Mouse (Mus musculus) liver, embryonic 11.5 days (tissue): ENCODE measurements around the gene Nudt7. TPM values are rescaled to one million over a fixed set of nuclear protein-coding genes. Genes with fewer than 3 reads are reported as not detected.

Experiments
- ATAC-seq: fragments of 200-750 bp; cut with Nextera tagmentation; replicated peaks from 2 replicates; pipeline ENCODE4 v1.8.0; 2017; ENCODE audit warnings: moderate number of reproducible peaks, mild to moderate bottlenecking, moderate TSS enrichment, moderate library complexity; ENCODE audit not compliant: low FRiP score
- DNase-seq: peaks from one replicate; pipeline ENCODE4 v3.0.0-alpha.2; 2017; ENCODE audit warnings: low spot score
- H3K27ac ChIP-seq: fragments of 300-500 bp; sonication (generic); 2 replicates; pipeline ENCODE4 v1.5.1; 2014; ENCODE audit warnings: mild to moderate bottlenecking, low read depth, low read length, control low read depth
- H3K27me3 ChIP-seq: fragments of 300-500 bp; sonication (generic); replicated peaks from 2 replicates; pipeline ENCODE4 v1.6.1; 2014; ENCODE audit warnings: low read length, mixed read lengths; ENCODE audit not compliant: control insufficient read depth, insufficient read depth
- H3K36me3 ChIP-seq: fragments of 300-500 bp; sonication (generic); 2 replicates; pipeline ENCODE4 v1.6.1; 2014; ENCODE audit warnings: mild to moderate bottlenecking, low read length, moderate library complexity, mixed read lengths; ENCODE audit not compliant: control insufficient read depth, insufficient read depth
- H3K4me1 ChIP-seq: fragments of 300-500 bp; sonication (generic); replicated peaks from 2 replicates; pipeline ENCODE4 v1.6.1; 2014; ENCODE audit warnings: low read length, mixed read lengths; ENCODE audit not compliant: control insufficient read depth, insufficient read depth
- H3K4me2 ChIP-seq: fragments of 300-500 bp; sonication (generic); 2 replicates; pipeline ENCODE4 v1.6.1; 2014; ENCODE audit warnings: mild to moderate bottlenecking, control low read depth, moderate library complexity
- H3K4me3 ChIP-seq: fragments of 300-500 bp; sonication (generic); 2 replicates; pipeline ENCODE4 v1.5.1; 2014; ENCODE audit warnings: low read depth, low read length, control low read depth
- H3K9ac ChIP-seq: fragments of 300-500 bp; sonication (generic); 2 replicates; pipeline ENCODE4 v1.6.1; 2014; ENCODE audit warnings: low read depth, low read length, control low read depth
- H3K9me3 ChIP-seq: fragments of 300-500 bp; sonication (generic); 2 replicates; pipeline ENCODE4 v1.6.1; 2016; ENCODE audit warnings: low read length, inconsistent platforms, mixed read lengths; ENCODE audit not compliant: control insufficient read depth
- WGBS: fragments of 180-500 bp; shearing (Covaris S2); extraction: QIAGEN DNeasy Blood & Tissue Kit; methylation state at CpG from one replicate; pipeline ENCODE4 v1.1.7; 2014; 5-methylcytosine and 5-hydroxymethylcytosine counted together
- polyA plus RNA-seq: library from polyadenylated mRNA; unstranded; fragments of >200 nt; fragmentation: Nextera tagmentation; extraction: Ambion mirVana; gene quantifications from 2 replicates; pipeline ENCODE4 v1.2.1, GENCODE M21; 2014

The Nudt7 gene
- polyA plus RNA-seq, 1 experiment from 2014 or later: 19.8 TPM

DNA sequence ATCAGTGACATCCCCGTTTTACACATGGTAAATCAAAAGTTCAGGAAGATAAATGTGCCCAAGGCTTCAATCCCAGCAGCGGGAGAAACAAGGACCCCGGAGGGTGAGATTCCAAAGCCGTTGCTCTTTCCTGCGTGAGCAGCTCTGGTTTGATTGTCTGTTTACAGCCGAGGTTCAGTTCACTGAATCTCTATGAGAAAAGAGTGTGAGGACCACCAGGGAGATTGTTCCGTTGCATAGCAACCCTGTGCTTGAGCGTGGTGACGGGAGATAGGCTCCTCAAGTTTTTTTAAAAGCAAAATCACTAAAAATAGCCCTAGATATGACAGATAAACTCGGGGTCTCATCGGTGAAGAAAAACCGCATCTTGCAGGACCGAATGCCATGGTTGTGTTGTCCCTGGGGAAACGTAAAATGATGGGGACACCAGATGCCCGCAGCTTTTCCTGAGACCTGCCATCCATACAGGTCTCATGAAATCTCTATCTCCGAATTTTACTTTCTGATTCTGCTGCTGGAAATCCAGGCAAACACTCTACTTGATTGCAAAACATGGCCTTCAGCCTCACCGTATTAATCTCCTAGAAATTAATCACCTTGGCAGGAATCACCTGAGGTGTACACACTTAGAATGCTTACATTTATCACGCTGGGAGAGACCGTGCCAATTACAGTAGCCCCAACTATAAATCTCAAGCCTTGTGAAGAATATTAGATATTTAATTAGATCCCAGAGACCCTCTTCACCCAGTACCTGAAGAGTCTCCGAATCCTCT lies 23.8 kb upstream of the Nudt7 start:
- Histone ChIP-seq H3K9me3 (no peaks in the 10 kb centered on the region), H3K4me2 (no peak overlapping the region), H3K9ac (no peak overlapping the region), H3K27me3 (no peaks in the 10 kb centered on the region), H3K4me1 (no peaks in the 10 kb centered on the region), H3K36me3 (no peaks in the 10 kb centered on the region), H3K4me3 (no peak overlapping the region), H3K27ac (no peak overlapping the region)
- DNase-seq: no peak
- 77% methylated on average over 20 of the region's 20 CpGs for WGBS
- no peak for ATAC-seq

DNA sequence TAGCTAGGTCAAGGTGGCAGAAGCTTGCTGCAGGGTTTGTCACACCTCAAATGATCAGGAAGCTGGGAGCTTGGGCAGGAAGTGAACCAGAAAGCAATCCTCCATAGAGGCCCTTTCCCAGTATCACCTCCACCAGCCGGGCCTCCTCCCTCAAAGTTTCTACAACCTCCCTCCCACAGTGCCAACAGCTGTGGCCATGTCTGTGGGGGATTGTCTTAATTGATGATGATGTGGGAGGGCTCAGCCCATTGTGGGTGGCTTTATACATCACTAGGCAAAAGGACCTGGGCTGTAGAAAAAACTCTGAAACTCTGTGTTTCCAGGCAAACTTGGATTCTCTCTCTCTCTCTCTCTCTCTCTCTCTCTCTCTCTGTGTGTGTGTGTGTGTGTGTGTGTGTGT lies 18.3 kb upstream of the Nudt7 start:
- DNase-seq (no peak), ATAC-seq (no peak)
- H3K9ac ChIP-seq: no peak overlapping the region
- H3K4me1 ChIP-seq: no peaks in the 10 kb centered on the region
- H3K4me2 ChIP-seq: no peak overlapping the region
- no peaks in the 10 kb centered on the region for H3K9me3 ChIP-seq
- H3K36me3 ChIP-seq: no peaks in the 10 kb centered on the region
- H3K27me3 ChIP-seq: no peaks in the 10 kb centered on the region
- 55% methylated on average over 1 of the region's 1 CpGs for WGBS
- H3K27ac ChIP-seq: no peak overlapping the region
- no peak overlapping the region for H3K4me3 ChIP-seq

DNA sequence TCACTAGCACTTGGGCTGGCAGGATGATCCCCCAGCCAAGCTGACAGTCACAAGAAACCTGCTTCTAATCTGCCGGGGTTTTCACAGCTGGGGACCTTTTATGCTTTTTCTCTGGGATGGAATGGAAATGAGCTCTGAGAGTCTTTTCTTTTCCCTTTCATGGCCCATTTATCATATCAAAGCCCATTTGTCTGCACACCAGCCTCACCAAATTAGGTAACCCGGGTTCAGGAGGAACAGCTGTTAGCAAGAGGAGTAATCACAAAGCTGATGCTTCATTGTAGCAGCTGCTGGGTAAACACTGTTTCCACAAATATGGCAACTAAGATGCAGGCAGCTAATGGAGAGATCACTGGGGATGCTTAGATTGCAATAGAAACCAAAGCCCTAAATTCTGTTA lies 17.3 kb upstream of the Nudt7 start:
- Histone ChIP-seq H3K9me3 (no peaks in the 10 kb centered on the region), H3K27me3 (no peaks in the 10 kb centered on the region), H3K4me2 (no peak overlapping the region), H3K36me3 (no peaks in the 10 kb centered on the region), H3K27ac (no peak overlapping the region), H3K9ac (no peak overlapping the region), H3K4me1 (no peaks in the 10 kb centered on the region), H3K4me3 (no peak overlapping the region)
- 27% methylated on average over 2 of the region's 2 CpGs for WGBS
- DNase-seq: no peak
- ATAC-seq: no peak

DNA sequence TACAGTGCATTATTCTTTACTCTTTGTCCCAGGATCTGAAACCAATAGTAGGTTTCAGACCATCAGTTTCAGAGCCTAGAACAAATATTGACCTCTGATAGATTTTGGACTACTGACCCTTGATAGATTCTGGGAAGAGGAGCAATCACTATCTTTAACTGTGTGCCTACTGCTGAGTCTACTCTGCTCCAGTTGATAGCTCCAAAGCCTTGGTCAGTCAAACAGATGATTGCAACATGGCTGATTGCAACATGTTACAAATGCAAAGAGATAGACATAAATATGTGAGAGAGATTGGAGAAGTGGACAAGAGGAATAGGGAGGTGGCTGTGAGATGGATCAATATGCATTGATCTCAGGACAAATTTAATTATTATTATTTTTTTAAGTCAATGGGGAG lies 15.9 kb upstream of the Nudt7 start:
- Histone ChIP-seq H3K9me3 (no peaks in the 10 kb centered on the region), H3K4me2 (no peak overlapping the region), H3K4me1 (no peaks in the 10 kb centered on the region), H3K4me3 (no peak overlapping the region), H3K36me3 (no peaks in the 10 kb centered on the region), H3K27ac (no peak overlapping the region), H3K27me3 (no peaks in the 10 kb centered on the region), H3K9ac (no peak overlapping the region)
- peak; percentile 79 for ATAC-seq
- no peak for DNase-seq

DNA sequence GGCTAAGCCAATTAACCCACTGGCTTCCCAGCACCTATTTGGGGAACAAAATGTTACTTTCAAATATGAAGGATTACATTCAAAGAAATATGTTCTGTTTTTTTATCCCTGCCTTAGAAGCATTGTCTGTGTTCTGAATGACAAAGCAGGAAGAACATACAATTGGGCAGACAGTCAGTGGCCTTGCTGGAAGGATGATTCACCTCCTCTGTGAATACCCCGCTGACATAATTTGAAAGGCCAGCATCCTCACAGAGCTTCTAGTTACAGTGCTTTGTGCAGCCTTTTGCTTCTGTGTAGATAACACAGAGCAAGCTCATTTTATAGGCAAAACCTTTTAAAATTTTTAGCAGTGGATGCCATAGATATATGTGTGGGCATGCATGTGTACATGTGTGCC lies 11.6 kb upstream of the Nudt7 start:
- DNase-seq: no peak
- Histone ChIP-seq H3K36me3 (no peaks in the 10 kb centered on the region), H3K27ac (no peak overlapping the region), H3K4me2 (no peak overlapping the region), H3K27me3 (no peaks in the 10 kb centered on the region), H3K9me3 (no peaks in the 10 kb centered on the region), H3K4me3 (no peak overlapping the region), H3K4me1 (no peaks in the 10 kb centered on the region), H3K9ac (no peak overlapping the region)
- ATAC-seq: no peak
- 79% methylated on average over 1 of the region's 1 CpGs for WGBS

DNA sequence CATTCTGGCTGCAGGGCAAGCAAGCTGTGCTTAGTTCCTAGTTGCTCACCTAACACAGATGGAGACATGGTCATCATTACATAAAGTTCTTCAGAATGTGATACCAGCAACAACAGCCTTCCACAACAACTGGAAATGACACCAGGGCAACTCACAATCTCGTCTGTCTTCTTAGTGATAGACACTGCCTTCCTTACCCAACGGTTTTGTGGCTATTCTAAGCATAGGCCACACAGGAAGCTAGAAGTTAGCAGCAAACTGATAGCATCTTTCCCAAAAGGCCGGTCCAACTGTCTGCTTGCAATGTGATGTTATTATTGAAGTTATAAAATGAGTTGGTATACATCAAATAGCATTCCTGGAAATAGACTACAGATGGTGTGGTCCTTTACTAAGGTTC lies 9.7 kb upstream of the Nudt7 start:
- Histone ChIP-seq H3K27me3 (no peaks in the 10 kb centered on the region), H3K36me3 (no peaks in the 10 kb centered on the region), H3K4me1 (no peaks in the 10 kb centered on the region), H3K4me3 (no peak overlapping the region), H3K9me3 (no peaks in the 10 kb centered on the region), H3K4me2 (no peak overlapping the region), H3K9ac (no peak overlapping the region), H3K27ac (no peak overlapping the region)
- 35% methylated on average over 3 of the region's 3 CpGs for WGBS
- DNase-seq: no peak
- no peak for ATAC-seq

DNA sequence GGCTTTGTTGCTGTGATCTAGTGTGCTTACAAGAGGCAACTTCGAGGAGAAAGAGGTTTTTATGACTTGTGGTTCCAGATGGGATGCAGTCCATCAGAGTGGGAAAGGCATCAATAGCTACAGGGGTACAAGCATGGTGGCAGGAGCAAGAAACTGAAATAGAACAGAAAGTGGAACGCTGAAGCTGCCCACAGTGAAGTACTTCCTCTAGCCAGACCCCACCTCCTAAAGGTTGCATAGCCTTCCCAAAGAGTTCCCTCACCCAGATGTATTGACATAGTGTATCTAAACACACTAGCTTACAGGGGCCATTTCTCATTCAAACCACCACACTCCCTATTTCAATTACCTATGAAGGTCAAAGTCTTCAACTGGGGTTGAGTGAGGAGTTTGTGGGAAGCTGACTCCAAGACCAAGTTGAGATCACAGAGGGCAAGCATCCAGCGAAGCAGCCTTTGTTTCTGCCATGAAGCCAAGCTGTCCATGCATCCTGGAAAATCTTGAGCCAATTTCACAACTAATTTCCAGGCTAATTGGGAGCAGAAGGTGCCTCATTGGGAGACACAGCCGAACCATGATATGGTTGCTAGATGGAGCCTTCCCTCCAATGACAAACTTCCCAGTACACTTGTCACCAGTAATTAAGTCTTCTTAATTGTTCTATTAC lies 9.1 kb upstream of the Nudt7 start:
- no peak overlapping the region for H3K9ac ChIP-seq
- no peak for ATAC-seq
- 72% methylated on average over 4 of the region's 4 CpGs for WGBS

DNA sequence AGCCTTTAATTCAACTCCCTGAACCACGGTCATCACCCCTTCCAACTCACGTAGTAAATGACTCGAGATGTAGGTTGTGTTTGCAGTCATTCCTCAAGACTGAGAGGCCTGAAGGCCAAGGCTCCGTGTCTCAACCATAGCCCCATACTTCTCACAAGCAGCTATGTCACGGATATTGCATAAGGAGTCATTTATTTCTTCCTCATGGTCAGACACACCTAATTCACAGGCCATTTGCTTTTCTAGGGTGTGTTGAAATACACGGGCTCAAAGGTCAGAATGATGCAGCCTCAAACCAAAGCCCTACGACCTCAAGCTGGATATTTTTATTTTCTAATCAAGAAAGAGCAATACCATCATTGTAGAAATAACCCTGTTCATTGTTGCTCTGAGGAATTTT lies 2.5 kb upstream of the Nudt7 start:
- DNase-seq (no peak), ATAC-seq (no peak)
- Histone ChIP-seq H3K9ac (no peak overlapping the region), H3K9me3 (no peaks in the 10 kb centered on the region), H3K27ac (no peak overlapping the region), H3K4me3 (no peak overlapping the region), H3K27me3 (no peaks in the 10 kb centered on the region), H3K4me2 (no peak overlapping the region), H3K4me1 (peaks cover 8% of the 10 kb centered on the region; the same call in 1 of the 2 replicates), H3K36me3 (no peaks in the 10 kb centered on the region)
- WGBS: 87% methylated on average over 7 of the region's 7 CpGs

More for the DNA sequence above, 9.1 kb upstream of the Nudt7 start:
- H3K27me3 ChIP-seq: no peaks in the 10 kb centered on the region
- H3K4me1 ChIP-seq: no peaks in the 10 kb centered on the region
- H3K36me3 ChIP-seq: no peaks in the 10 kb centered on the region
- H3K9me3 ChIP-seq: no peaks in the 10 kb centered on the region
- no peak overlapping the region for H3K4me3 ChIP-seq
- no peak overlapping the region for H3K27ac ChIP-seq
- no peak overlapping the region for H3K4me2 ChIP-seq
- no peak for DNase-seq

DNA sequence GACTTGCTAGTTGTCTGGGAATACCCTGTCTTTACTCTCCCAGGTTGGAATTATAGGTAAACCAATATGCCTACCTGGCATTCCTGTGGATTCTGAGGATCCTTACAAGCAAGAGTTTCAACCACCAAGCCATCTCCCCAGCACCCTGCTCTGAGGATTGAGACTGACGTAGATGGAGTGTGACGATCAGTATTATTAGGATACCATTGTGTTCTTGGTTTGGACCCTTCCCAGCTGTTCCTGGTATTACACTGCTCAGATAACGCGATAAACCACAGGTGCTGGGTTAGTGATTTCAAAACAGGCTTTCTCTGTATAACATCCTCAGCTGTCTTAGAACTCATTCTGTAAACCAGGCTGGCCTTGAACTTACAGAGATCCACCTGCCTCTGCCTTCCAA lies 1.9 kb upstream of the Nudt7 start:
- DNase-seq (no peak), ATAC-seq (no peak)
- no peaks in the 10 kb centered on the region for H3K9me3 ChIP-seq
- no peaks in the 10 kb centered on the region for H3K36me3 ChIP-seq
- H3K4me1 ChIP-seq: peaks cover 8% of the 10 kb centered on the region; the same call in 1 of the 2 replicates
- 85% methylated on average over 4 of the region's 4 CpGs for WGBS
- H3K27ac ChIP-seq: no peak overlapping the region
- H3K4me3 ChIP-seq: no peak overlapping the region
- H3K9ac ChIP-seq: no peak overlapping the region
- no peak overlapping the region for H3K4me2 ChIP-seq
- H3K27me3 ChIP-seq: no peaks in the 10 kb centered on the region
